Mouse (Mus musculus) ES-E14 (cell line): ENCODE measurements around the gene Sh2d1b1. TPM values are rescaled to one million over a fixed set of nuclear protein-coding genes. Genes with fewer than 3 reads are reported as not detected.
"Not testable (repeated sequence)": the region's sequence is repeated elsewhere in the genome, so short reads cannot be mapped to it uniquely, and the experiment has no call there.

Experiments used
- DNase-seq: peaks from one replicate; pipeline ENCODE4 v3.0.0-alpha.2; 2013; ENCODE audit warnings: low read depth, low spot score
- H3K27ac ChIP-seq: 2 replicates; pipeline ENCODE4 v1.5.1; 2012; ENCODE audit warnings: low read depth, mild to moderate bottlenecking, low read length, moderate library complexity, mixed read lengths; ENCODE audit not compliant: poor library complexity, insufficient read depth, severe bottlenecking
- H3K36me3 ChIP-seq: 2 replicates; pipeline ENCODE4 v1.6.1; 2012; ENCODE audit warnings: mild to moderate bottlenecking, low read length, moderate library complexity, mixed read lengths; ENCODE audit not compliant: control insufficient read depth, poor library complexity, insufficient read depth, severe bottlenecking
- H3K4me1 ChIP-seq, 2 experiments: fragments of 150-350 bp in 1 of 2; sonication (generic) in 1 of 2; 2 replicates each; pipeline ENCODE4 v1.6.1; 2012; ENCODE audit warnings: low read length in 2 of 2, mild to moderate bottlenecking in 1 of 2, mixed read lengths in 1 of 2; ENCODE audit not compliant: control insufficient read depth in 2 of 2, insufficient read depth in 2 of 2, poor library complexity in 1 of 2
- H3K4me3 ChIP-seq, 2 experiments: fragments of 150-350 bp in 1 of 2; sonication (generic) in 1 of 2; 2 replicates each; pipeline ENCODE4 v1.5.1; 2012; ENCODE audit warnings: low read length in 2 of 2, low read depth in 1 of 2, mild to moderate bottlenecking in 1 of 2, mixed read lengths in 1 of 2; ENCODE audit not compliant: insufficient read depth in 1 of 2, poor library complexity in 1 of 2, severe bottlenecking in 1 of 2
- H3K9ac ChIP-seq: 2 replicates; pipeline ENCODE4 v1.6.1; 2012; ENCODE audit warnings: low read depth, mild to moderate bottlenecking, low read length, mixed read lengths; ENCODE audit not compliant: poor library complexity, insufficient read depth, severe bottlenecking
- H3K9me3 ChIP-seq: fragments of 150-350 bp; sonication (generic); 2 replicates; pipeline ENCODE4 v1.6.1; 2012; ENCODE audit warnings: low read depth, mild to moderate bottlenecking, low read length; ENCODE audit not compliant: control insufficient read depth, insufficient read depth
- CHD2 ChIP-seq: IDR thresholded peaks from 2 replicates; pipeline ENCODE4 v1.6.1; 2014; ENCODE audit warnings: mild to moderate bottlenecking, low read depth, low read length, inconsistent platforms
- HCFC1 ChIP-seq: IDR thresholded peaks from 2 replicates; pipeline ENCODE4 v1.6.1; 2012; ENCODE audit warnings: low read length, inconsistent platforms, borderline replicate concordance; ENCODE audit not compliant: insufficient read depth
- MAFK ChIP-seq: IDR thresholded peaks from 2 replicates; pipeline ENCODE4 v1.6.1; 2014; ENCODE audit warnings: mild to moderate bottlenecking, low read depth, low read length, inconsistent platforms; ENCODE audit not compliant: insufficient read depth
- ZC3H11A ChIP-seq: IDR thresholded peaks from 2 replicates; pipeline ENCODE4 v1.6.1; 2012; ENCODE audit warnings: low read depth, mild to moderate bottlenecking, inconsistent platforms, low read length, borderline replicate concordance
- ZNF384 ChIP-seq: IDR thresholded peaks from 2 replicates; pipeline ENCODE4 v1.6.1; 2012; ENCODE audit warnings: low read depth, low read length, inconsistent platforms
- in situ Hi-C, 2 experiments: fragments of 600-800 bp; cut with MboI; formaldehyde crosslinking; loops; one replicate each; pipeline ENCODE4 v1.15.1; 2025; ENCODE audit warnings: low sequenced_read_pairs in 2 of 2, inconsistent platforms in 1 of 2; ENCODE audit not compliant: unreplicated experiment in 2 of 2
- total RNA-seq: library from RNA; depleted of rRNA; stranded (reverse); fragments of 300-350 nt; gene quantifications from 2 replicates; pipeline ENCODE4 v1.2.3, GENCODE M21; 2012; rRNA removed

Sh2d1b1 gene
- total RNA-seq, result 0.09 TPM in 1 of 2 replicates, not detected in the other

GRCm38 (mm10) chr1:170277016-170277415, at the start of gene Sh2d1b1:
Gene Sh2d1b1, plus strand, starts transcription at chr1:170277320.
- in situ Hi-C loops, result loop anchor here in 1 of 2 experiments (25.0 kb wide), 1 partner anchor 335 kb away; no protein-coding TSS in a partner anchor
- H3K9me3 ChIP-seq, result no peaks in the 10 kb centered on the region
- H3K9ac ChIP-seq, result no peak within 1 kb of the TSS
- DNase-seq, result no peak
- TF ChIP-seq ZC3H11A (no peak), HCFC1 (no peak), CHD2 (no peak), MAFK (no peak), ZNF384 (no peak)
- no peaks in the 10 kb centered on the region for H3K4me1 ChIP-seq
- H3K27ac ChIP-seq, result no peak within 1 kb of the TSS
- no peaks in the 10 kb centered on the region for H3K36me3 ChIP-seq
- no peak within 1 kb of the TSS for H3K4me3 ChIP-seq

DNA sequence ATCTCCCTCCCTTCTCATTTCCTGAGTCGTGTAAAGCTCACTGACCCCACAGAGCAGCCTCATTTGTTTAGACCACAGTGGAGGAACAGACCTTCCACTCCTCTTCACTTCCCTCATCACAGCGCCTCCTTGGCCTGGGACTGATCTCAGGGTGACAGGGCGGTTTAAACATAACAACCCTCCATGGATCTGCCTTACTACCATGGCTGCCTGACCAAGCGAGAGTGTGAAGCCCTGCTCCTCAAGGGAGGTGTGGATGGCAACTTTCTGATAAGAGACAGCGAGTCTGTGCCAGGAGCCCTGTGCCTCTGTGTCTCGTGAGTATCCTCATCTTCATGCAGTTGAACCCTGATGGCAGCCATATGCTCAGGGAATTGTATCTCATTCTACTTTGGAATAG, 44.4 kb upstream of the Sh2d1b1 start, which contains the start of gene Sh2d1b2:
TSS of gene Sh2d1b2 (plus strand) at position 62 of the 400 bp plus-strand sequence.
- H3K36me3 ChIP-seq, DNase-seq: not testable (repeated sequence)

DNA sequence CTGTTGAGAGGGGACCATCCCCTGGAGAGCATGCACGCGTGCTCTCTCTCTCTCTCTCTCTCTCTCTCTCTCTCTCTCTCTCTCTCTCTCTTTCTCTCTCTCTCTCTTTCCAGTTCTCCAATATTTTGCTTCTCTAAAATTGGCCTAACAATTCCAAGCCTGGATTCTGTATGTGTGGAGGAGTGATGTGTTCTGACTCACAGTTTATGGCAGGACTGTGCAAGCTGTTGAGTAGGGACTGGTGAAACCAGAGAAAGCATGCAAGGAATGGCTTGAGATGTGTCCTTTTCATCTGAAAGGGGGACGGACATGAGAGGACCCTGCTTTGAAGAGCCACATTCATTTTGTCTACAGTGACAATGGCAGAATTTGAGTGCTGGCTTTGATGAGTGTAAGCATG, 32.1 kb upstream of the Sh2d1b1 start:
- in situ Hi-C loops, result no loop called here
- no peak for TF ChIP-seq HCFC1
- no peak for TF ChIP-seq ZNF384
- TF ChIP-seq MAFK, result no peak
- TF ChIP-seq ZC3H11A, result no peak
- no peak for TF ChIP-seq CHD2
- Histone ChIP-seq H3K9me3 (no peaks in the 10 kb centered on the region), H3K9ac (no peak overlapping the region), H3K4me1 (no peaks in the 10 kb centered on the region), H3K36me3 (no peaks in the 10 kb centered on the region), H3K4me3 (no peak overlapping the region), H3K27ac (no peak overlapping the region)
- no peak for DNase-seq

More for the DNA sequence above, 44.4 kb upstream of the Sh2d1b1 start, which contains the start of gene Sh2d1b2:
- H3K27ac ChIP-seq, in situ Hi-C loops, H3K4me1 ChIP-seq, H3K9me3 ChIP-seq, H3K4me3 ChIP-seq, H3K9ac ChIP-seq: not testable (repeated sequence)

DNA sequence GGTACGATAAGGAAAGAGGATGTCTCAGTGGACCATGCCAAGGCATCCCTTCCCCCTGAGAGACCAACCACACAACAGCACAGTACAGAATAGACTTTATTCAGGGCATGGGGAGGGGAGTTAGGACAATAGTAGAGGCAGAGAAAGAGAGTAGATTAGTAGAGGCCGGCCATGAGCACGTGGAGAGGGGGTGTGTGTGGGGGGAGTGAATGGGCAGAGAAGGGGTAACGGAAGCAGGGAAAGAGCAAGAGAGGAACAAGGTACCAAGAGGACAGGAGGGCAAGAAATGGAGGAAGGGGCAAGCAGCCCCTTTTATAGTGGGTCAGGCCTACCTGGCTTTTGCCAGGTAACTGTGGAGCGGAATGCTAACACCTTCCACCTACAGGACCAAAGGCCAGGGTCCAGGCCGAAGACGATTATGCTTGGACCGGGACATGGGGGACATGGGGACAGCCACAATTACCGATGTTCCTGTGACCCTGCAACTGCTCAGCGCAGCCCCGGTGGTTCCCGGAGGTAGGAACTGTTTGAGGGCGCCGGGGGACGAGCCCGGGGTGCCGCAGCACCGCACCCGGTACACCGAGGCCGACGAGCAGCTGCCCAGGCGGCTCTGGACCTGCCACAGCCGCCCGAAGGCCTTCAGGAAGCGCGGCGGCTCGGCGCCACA, 22.1 kb upstream of the Sh2d1b1 start:
- DNase-seq, result no peak
- Histone ChIP-seq H3K9me3 (no peaks in the 10 kb centered on the region), H3K4me1 (no peaks in the 10 kb centered on the region), H3K36me3 (no peaks in the 10 kb centered on the region), H3K27ac (no peak overlapping the region), H3K4me3 (peak overlapping the region; percentile 54 to 64), H3K9ac (peak overlapping the region; percentile 68)
- in situ Hi-C loops, result no loop called here
- TF ChIP-seq MAFK (no peak), ZC3H11A (no peak), ZNF384 (no peak), CHD2 (no peak), HCFC1 (no peak)

GRCm38 (mm10) chr1:170255560-170255910, 21.6 kb upstream of the Sh2d1b1 start:
- H3K9ac ChIP-seq, result peak overlapping the region; percentile 68; the same call in 1 of the 2 replicates
- TF ChIP-seq ZC3H11A (no peak), CHD2 (no peak), MAFK (no peak), HCFC1 (no peak), ZNF384 (no peak)
- in situ Hi-C loops, result no loop called here
- DNase-seq, result peak; percentile 60
- H3K4me1 ChIP-seq, result no peaks in the 10 kb centered on the region
- H3K27ac ChIP-seq, result no peak overlapping the region
- no peaks in the 10 kb centered on the region for H3K36me3 ChIP-seq
- peak overlapping the region; percentile 59 to 64 for H3K4me3 ChIP-seq
- no peaks in the 10 kb centered on the region for H3K9me3 ChIP-seq
